Mouse (Mus musculus): ENCODE measurements around the gene Bet1.

- no peak for TF ChIP-seq CTCF (IDR thresholded peaks at IDR 0.05; ENCODE audit: low read depth)
- TF ChIP-seq EP300 (optimal IDR thresholded peaks at IDR 0.05) = no peak
Measured at GRCm38 (mm10) chr6:4030956-4031355, 55.8 kb downstream of the Bet1 start.
